Mouse (Mus musculus) cortical plate, adult 2 months (tissue): ENCODE measurements around the gene Tmem132b.

Source experiments
- CTCF ChIP-seq: fragments of 200-500 bp; IDR thresholded peaks from 2 replicates; pipeline ENCODE4 v1.5.1; 2011; ENCODE audit warnings: mild to moderate bottlenecking, control low read depth, low read length; ENCODE audit not compliant: insufficient read depth; ENCODE audit errors: extremely low read depth
- POLR2A ChIP-seq: fragments of 200-500 bp; IDR thresholded peaks from 2 replicates; pipeline ENCODE4 v1.6.1; 2011; ENCODE audit warnings: mild to moderate bottlenecking, low read length, control low read depth; ENCODE audit not compliant: insufficient read depth; ENCODE audit errors: extremely low read depth

- no peak for TF ChIP-seq CTCF
- TF ChIP-seq POLR2A: no peak
Measured at GRCm38 (mm10) chr5:125515006-125515405, 16.6 kb upstream of the Tmem132b start.
